Mouse (Mus musculus): ENCODE results near the gene Scamp5. TPM values are rescaled to one million over a fixed set of nuclear protein-coding genes. Genes with fewer than 3 reads are reported as not detected.

The Scamp5 gene
- polyA plus RNA-seq, 1 experiment from 2014 or later = 65.1 TPM

DNA sequence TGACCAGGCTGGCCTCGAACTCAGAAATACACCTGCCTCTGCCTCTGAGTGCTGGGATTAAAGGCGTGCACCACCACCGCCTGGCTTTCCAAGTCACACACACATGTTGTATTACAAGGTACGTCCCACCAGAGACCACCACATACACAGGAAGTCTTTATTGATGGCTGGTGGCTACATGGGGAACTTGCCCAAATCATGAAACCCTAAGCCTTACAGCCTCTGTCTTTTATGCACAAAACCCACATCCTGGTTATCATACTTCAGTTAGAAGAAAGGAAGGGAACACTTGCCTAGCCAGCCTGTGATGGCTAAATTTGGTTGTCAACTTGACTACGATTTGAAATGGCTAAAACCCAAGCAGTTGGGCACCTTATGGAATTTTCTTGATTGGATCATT, 63.8 kb downstream of the Scamp5 start:
- no peak for ATAC-seq (ENCODE audit: low read depth)
- Histone ChIP-seq H3K4me3 (no peak overlapping the region), H3K9ac (no peak overlapping the region), H3K9me3 (peaks cover 13% of the 10 kb centered on the region; the same call in 1 of the 2 replicates), H3K27me3 (no peaks in the 10 kb centered on the region), H3K4me2 (no peak overlapping the region), H3K4me1 (replicated peaks) (no peaks in the 10 kb centered on the region), H3K27ac (replicated peaks) (no peak overlapping the region), H3K36me3 (no peaks in the 10 kb centered on the region)
- 90% methylated on average over 5 of the region's 5 CpGs for WGBS

DNA sequence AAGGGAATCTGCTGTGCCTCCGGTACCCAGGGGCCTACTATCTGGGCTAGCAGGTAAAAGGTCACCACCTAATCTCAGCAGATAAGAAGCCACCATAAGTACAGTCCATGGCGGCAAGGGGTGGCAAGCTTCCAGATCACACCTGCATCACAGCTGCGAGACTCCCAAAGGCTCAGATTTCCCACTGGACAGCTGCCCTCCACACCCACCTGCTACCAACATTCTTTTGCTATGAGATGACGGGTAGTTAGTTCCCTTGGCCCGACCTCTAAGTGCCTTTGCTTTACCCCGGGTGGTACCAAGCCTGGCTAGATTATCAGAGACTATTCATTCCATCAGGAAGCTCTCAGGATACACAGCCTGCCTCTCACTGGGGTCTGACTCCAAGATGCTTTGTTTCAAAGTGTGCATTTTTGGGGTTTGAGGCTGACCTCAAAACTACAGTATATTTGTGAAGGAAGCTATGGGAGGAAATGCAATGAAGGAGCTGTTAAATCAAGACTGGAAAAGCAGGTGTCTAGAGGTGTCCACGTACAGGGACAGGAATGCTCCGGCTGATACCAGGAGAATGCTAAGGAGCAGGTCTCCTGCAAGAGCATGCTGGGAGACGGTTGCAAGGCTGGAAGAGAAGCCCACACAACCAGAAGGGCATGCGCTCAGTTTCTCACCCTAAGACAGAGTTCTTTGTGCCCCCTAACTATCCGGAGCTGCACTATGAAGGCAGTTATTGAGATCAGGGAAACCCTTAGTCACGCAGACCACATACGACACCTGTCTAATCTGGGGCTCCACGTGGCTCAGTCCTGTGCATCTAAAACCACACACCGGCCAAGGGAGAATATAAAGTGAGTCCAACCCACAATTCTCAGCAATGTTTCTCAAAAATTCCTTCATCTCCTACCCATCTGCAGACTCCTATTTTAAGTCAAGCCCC, 65.3 kb downstream of the Scamp5 start:
- Histone ChIP-seq H3K27ac (replicated peaks) (no peak overlapping the region), H3K9ac (no peak overlapping the region), H3K4me1 (replicated peaks) (no peaks in the 10 kb centered on the region), H3K4me3 (no peak overlapping the region), H3K9me3 (peaks cover 13% of the 10 kb centered on the region; the same call in 1 of the 2 replicates), H3K36me3 (no peaks in the 10 kb centered on the region), H3K4me2 (no peak overlapping the region), H3K27me3 (no peaks in the 10 kb centered on the region)
- 89% methylated on average over 15 of the region's 15 CpGs for WGBS
- no peak for ATAC-seq (ENCODE audit: low read depth)

DNA sequence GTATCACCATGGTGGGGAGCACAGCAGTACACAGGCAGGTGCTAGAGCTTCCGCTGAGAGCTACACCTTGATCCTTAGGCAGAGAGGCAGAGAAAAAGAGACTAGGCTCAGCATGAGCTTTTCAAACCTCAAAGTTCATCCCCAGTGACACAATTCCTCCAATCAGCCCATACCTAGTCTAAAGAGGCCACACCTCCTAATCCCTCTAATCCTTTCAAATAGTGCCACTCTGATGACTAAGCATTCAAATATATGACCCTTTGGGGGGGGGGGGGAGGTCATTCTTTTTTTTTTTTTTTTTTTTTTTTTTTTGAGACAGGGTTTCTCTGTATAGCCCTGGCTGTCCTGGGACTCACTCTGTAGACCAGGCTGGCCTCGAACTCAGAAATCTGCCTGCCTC, 69.1 kb downstream of the Scamp5 start:
- H3K4me1 ChIP-seq (replicated peaks) = no peaks in the 10 kb centered on the region
- H3K4me2 ChIP-seq = no peak overlapping the region
- no peaks in the 10 kb centered on the region for H3K27me3 ChIP-seq
- 98% methylated on average over 2 of the region's 2 CpGs for WGBS
- H3K9me3 ChIP-seq = peaks cover 13% of the 10 kb centered on the region; the same call in 1 of the 2 replicates
- no peak for ATAC-seq (ENCODE audit: low read depth)
- H3K27ac ChIP-seq (replicated peaks) = no peak overlapping the region
- H3K4me3 ChIP-seq = no peak overlapping the region
- no peak overlapping the region for H3K9ac ChIP-seq
- no peaks in the 10 kb centered on the region for H3K36me3 ChIP-seq

DNA sequence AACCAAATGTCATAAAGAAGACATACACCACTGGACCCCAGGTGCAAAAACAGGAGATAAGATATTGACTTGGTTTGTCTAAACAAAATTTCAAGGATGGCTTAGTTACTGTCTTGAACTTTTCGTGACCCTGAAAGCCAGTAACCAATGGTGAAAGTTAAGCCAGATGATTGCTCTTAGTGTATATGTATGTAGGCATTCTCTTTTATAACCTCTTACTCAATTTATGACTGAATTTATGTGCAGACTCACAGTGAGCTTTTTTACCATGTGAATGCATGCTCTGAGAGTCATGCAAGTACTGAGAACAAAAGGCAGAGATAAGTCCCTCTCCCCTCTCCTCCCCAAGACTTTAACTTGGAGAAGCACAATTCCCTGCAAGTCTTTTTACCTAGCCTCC, 75.0 kb downstream of the Scamp5 start:
- Histone ChIP-seq H3K9ac (no peak overlapping the region), H3K4me2 (no peak overlapping the region), H3K27ac (replicated peaks) (no peak overlapping the region), H3K27me3 (no peaks in the 10 kb centered on the region), H3K4me3 (no peak overlapping the region), H3K36me3 (no peaks in the 10 kb centered on the region), H3K9me3 (no peaks in the 10 kb centered on the region), H3K4me1 (replicated peaks) (no peaks in the 10 kb centered on the region)
- no peak for ATAC-seq (ENCODE audit: low read depth)
- WGBS = 78% methylated on average over 1 of the region's 1 CpGs

Other genes with a start within 250 kb of the Scamp5 start
- not detected in 2 replicates for gene Trcg1, start 231.5 kb downstream of the Scamp5 start, polyA plus RNA-seq (2015; fragmentation: Nextera tagmentation; extraction: Ambion mirVana)
- 4.4 and 6.0 TPM in 2 replicates for gene 1700017B05Rik, start 205.4 kb downstream of the Scamp5 start, polyA plus RNA-seq (2015; fragmentation: Nextera tagmentation; extraction: Ambion mirVana)
- gene Ppcdc, start 27.9 kb downstream of the Scamp5 start, polyA plus RNA-seq (2015; fragmentation: Nextera tagmentation; extraction: Ambion mirVana) = 22.8 and 23.6 TPM in 2 replicates
- 21.0 and 21.9 TPM in 2 replicates for gene Rpp25, start 36.0 kb upstream of the Scamp5 start, polyA plus RNA-seq (2015; fragmentation: Nextera tagmentation; extraction: Ambion mirVana)
- gene Cox5a, start 53.2 kb upstream of the Scamp5 start, polyA plus RNA-seq (2015; fragmentation: Nextera tagmentation; extraction: Ambion mirVana) = 922 and 997 TPM in 2 replicates
- gene Fam219b, start 69.5 kb upstream of the Scamp5 start, polyA plus RNA-seq (2015; fragmentation: Nextera tagmentation; extraction: Ambion mirVana) = 20.2 and 20.6 TPM in 2 replicates
- 70.8 and 73.1 TPM in 2 replicates for gene Mpi, start 84.7 kb upstream of the Scamp5 start, polyA plus RNA-seq (2015; fragmentation: Nextera tagmentation; extraction: Ambion mirVana)
- gene Scamp2, start 92.9 kb upstream of the Scamp5 start, polyA plus RNA-seq (2015; fragmentation: Nextera tagmentation; extraction: Ambion mirVana) = 48.0 and 53.7 TPM in 2 replicates
- 25.9 and 26.5 TPM in 2 replicates for gene Ulk3, start 121.4 kb upstream of the Scamp5 start, polyA plus RNA-seq (2015; fragmentation: Nextera tagmentation; extraction: Ambion mirVana)
- gene Cplx3, start 138.2 kb upstream of the Scamp5 start, polyA plus RNA-seq (2015; fragmentation: Nextera tagmentation; extraction: Ambion mirVana) = not detected in 2 replicates
- gene Lman1l, start 152.7 kb upstream of the Scamp5 start, polyA plus RNA-seq (2015; fragmentation: Nextera tagmentation; extraction: Ambion mirVana) = not detected in 2 replicates
- 43.7 and 43.9 TPM in 2 replicates for gene Csk, start 185.6 kb upstream of the Scamp5 start, polyA plus RNA-seq (2015; fragmentation: Nextera tagmentation; extraction: Ambion mirVana)
- not detected in 2 replicates for gene Cyp1a2, start 215.6 kb upstream of the Scamp5 start, polyA plus RNA-seq (2015; fragmentation: Nextera tagmentation; extraction: Ambion mirVana)
- gene Cyp1a1, start 219.9 kb upstream of the Scamp5 start, polyA plus RNA-seq (2015; fragmentation: Nextera tagmentation; extraction: Ambion mirVana) = 0.15 TPM in 1 of 2 replicates, not detected in the other
- gene Edc3, start 240.5 kb upstream of the Scamp5 start, polyA plus RNA-seq (2015; fragmentation: Nextera tagmentation; extraction: Ambion mirVana) = 32.0 and 35.4 TPM in 2 replicates